Mouse (Mus musculus): ENCODE data around the gene Cyp24a1. TPM values are rescaled to one million over a fixed set of nuclear protein-coding genes. Genes with fewer than 3 reads are reported as not detected.

Cyp24a1 gene
- total and polyA plus RNA-seq, 3 experiments: not detected

DNA sequence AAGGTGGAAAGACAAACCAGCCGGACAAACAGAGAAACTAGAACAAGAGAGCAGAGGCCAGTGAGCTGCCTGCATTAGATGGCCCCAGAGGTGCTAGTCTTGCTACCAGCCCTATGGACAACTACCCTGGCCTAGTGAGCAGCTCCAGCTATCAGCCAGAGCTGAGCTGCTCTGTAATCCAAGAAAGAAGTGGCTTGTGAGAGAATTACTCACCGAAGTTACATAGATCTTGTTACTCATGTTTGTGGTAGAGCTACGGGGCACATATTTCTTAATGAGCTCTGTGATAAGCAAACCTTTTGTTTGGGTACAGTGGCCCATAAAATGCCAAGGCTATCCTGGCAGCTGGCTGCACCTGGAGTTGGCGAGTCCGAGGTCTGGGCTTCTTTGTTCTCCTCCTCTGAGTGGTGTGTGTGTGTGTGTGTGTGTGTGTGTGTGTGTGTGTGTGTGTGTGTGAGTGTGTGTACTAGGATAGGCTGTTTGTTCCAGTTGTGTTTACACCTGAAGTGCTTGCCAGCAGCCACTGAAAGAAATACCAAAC, 50.0 kb downstream of the Cyp24a1 start:
- peaks cover 80% of the 10 kb centered on the region for H3K9me3 ChIP-seq (replicated peaks)
- ATAC-seq (ENCODE audit: extremely low read depth, insufficient number of reproducible peaks, low FRiP score, poor library complexity, severe bottlenecking) (no peak), DNase-seq (ENCODE audit: low spot score) (no peak)
- H3K27me3 ChIP-seq (ENCODE audit: insufficient read depth, low read length): no peaks in the 10 kb centered on the region
- H3K4me3 ChIP-seq (ENCODE audit: low read depth, low read length): no peak overlapping the region
- TF ChIP-seq GATA1 (IDR thresholded peaks at IDR 0.05; ENCODE audit: borderline replicate concordance, low read length) (no peak), CTCF (IDR thresholded peaks at IDR 0.05; ENCODE audit: low read depth, low read length) (no peak), TAL1 (conservative IDR thresholded peaks at IDR 0.05; ENCODE audit: low read depth, low read length) (no peak), GATA2 (IDR thresholded peaks at IDR 0.05; ENCODE audit: borderline replicate concordance, low read depth, low read length) (no peak)
- H3K4me1 ChIP-seq (ENCODE audit: insufficient read depth, low read depth, low read length): no peaks in the 10 kb centered on the region
- no peaks in the 10 kb centered on the region for H3K36me3 ChIP-seq (replicated peaks)

DNA sequence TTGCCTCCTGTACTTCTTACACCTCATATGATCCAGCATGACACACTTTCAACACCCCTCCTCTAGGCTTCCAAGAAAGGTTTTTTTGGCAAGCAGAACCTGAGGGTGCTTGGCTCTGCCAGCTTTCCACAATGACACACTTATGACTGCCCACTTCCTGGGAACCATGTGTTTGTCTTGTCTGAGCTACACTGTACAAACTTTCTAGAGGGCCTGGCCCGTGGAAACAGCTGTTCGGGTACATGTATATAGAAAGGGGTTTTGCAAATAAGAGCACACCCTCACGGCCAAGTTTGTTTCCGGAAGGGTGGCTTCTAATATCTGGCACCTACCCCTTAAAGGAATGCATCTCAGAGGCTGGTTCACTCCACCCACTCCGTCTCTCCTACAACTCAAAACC, 51.1 kb downstream of the Cyp24a1 start:
- Histone ChIP-seq H3K4me3 (ENCODE audit: low read depth, low read length) (no peak overlapping the region), H3K36me3 (replicated peaks) (no peaks in the 10 kb centered on the region), H3K4me1 (ENCODE audit: insufficient read depth, low read depth, low read length) (no peaks in the 10 kb centered on the region), H3K27me3 (ENCODE audit: insufficient read depth, low read length) (no peaks in the 10 kb centered on the region), H3K9me3 (replicated peaks) (peaks cover 80% of the 10 kb centered on the region)
- no peak for ATAC-seq (ENCODE audit: extremely low read depth, insufficient number of reproducible peaks, low FRiP score, poor library complexity, severe bottlenecking)
- DNase-seq (ENCODE audit: low spot score): no peak
- TF ChIP-seq TAL1 (conservative IDR thresholded peaks at IDR 0.05; ENCODE audit: low read depth, low read length) (no peak), CTCF (IDR thresholded peaks at IDR 0.05; ENCODE audit: low read depth, low read length) (no peak), POLR2AphosphoS5 (IDR thresholded peaks at IDR 0.05; ENCODE audit: insufficient replicate concordance, low read depth, low read length) (no peak), GATA2 (IDR thresholded peaks at IDR 0.05; ENCODE audit: borderline replicate concordance, low read depth, low read length) (no peak), GATA1 (IDR thresholded peaks at IDR 0.05; ENCODE audit: borderline replicate concordance, low read length) (no peak)

DNA sequence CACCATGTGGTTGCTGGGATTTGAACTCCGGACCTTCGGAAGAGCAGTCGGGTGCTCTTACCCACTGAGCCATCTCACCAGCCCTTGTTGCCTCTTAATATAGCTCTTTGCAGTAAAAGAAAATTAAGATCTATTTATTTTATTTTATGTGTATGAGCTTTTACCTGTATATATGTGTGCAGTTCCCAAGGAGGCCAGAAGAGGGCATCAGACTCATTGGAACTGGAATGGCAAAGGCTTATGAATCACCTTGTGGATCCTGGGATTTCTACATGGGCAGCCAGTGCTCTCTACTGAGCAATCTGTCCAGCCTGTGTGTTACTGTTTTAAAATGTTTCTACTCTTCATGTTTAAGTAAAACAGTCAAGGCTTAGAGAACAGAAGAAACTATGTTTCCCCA, 54.4 kb downstream of the Cyp24a1 start:
- Histone ChIP-seq H3K4me1 (ENCODE audit: insufficient read depth, low read depth, low read length) (no peaks in the 10 kb centered on the region), H3K36me3 (replicated peaks) (no peaks in the 10 kb centered on the region), H3K4me3 (ENCODE audit: low read depth, low read length) (no peak overlapping the region), H3K27me3 (ENCODE audit: insufficient read depth, low read length) (no peaks in the 10 kb centered on the region), H3K9me3 (replicated peaks) (peaks cover 80% of the 10 kb centered on the region)
- ATAC-seq (ENCODE audit: extremely low read depth, insufficient number of reproducible peaks, low FRiP score, poor library complexity, severe bottlenecking) (no peak), DNase-seq (ENCODE audit: low spot score) (no peak)
- TF ChIP-seq TAL1 (conservative IDR thresholded peaks at IDR 0.05; ENCODE audit: low read depth, low read length) (no peak), POLR2AphosphoS5 (IDR thresholded peaks at IDR 0.05; ENCODE audit: insufficient replicate concordance, low read depth, low read length) (no peak), CTCF (IDR thresholded peaks at IDR 0.05; ENCODE audit: low read depth, low read length) (no peak)

DNA sequence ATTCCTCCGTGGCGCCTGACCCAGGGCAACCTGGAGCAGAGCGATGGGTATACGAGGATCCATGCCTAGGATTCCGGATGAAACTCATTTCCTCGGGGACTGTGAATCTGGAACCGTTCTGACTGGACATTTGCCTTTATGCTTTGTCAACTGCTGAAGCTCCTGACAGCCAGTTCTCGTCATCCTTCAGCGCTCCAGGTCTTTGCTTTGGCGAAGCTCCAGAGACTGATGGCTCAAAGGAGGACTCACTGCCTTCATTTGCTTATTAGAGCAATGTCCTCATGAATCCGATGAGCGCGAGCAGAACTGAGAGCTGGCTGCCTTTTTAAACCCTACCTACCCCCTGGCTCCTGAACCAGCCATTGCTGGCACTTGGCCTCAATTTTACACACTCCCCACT, 58.2 kb downstream of the Cyp24a1 start:
- ATAC-seq (ENCODE audit: extremely low read depth, insufficient number of reproducible peaks, low FRiP score, poor library complexity, severe bottlenecking) (no peak), DNase-seq (ENCODE audit: low spot score) (no peak)
- no peak overlapping the region for H3K4me3 ChIP-seq (ENCODE audit: low read depth, low read length)
- TF ChIP-seq GATA2 (IDR thresholded peaks at IDR 0.05; ENCODE audit: borderline replicate concordance, low read depth, low read length) (no peak), GATA1 (IDR thresholded peaks at IDR 0.05; ENCODE audit: borderline replicate concordance, low read length) (no peak), CTCF (IDR thresholded peaks at IDR 0.05; ENCODE audit: low read depth, low read length) (no peak), POLR2AphosphoS5 (IDR thresholded peaks at IDR 0.05; ENCODE audit: insufficient replicate concordance, low read depth, low read length) (no peak), TAL1 (conservative IDR thresholded peaks at IDR 0.05; ENCODE audit: low read depth, low read length) (no peak)
- H3K4me1 ChIP-seq (ENCODE audit: insufficient read depth, low read depth, low read length): no peaks in the 10 kb centered on the region
- no peaks in the 10 kb centered on the region for H3K27me3 ChIP-seq (ENCODE audit: insufficient read depth, low read length)
- peaks cover 75% of the 10 kb centered on the region for H3K9me3 ChIP-seq (replicated peaks)
- H3K36me3 ChIP-seq (replicated peaks): no peaks in the 10 kb centered on the region

DNA sequence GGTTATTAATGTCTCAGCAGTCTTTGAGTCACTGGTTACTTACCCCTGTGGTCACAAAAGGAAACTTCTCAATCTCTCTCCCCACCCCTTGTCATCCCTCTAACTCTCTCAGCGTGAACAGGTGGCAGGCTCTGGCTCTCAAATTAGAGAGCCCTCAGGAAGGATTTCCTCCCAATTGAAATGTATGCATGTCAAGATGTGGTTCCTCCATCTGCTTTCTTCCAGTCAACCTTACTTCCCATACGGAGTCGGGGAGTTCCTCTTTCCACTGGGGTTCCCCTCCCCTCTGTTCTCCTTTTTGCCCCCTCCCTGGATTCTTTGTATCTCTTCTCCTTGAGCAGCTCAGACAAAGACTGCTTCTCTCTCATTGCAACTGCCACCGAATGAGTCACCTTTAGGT, 60.7 kb downstream of the Cyp24a1 start:
- H3K4me3 ChIP-seq (ENCODE audit: low read depth, low read length): no peak overlapping the region
- H3K9me3 ChIP-seq (replicated peaks): peaks cover 75% of the 10 kb centered on the region
- no peaks in the 10 kb centered on the region for H3K36me3 ChIP-seq (replicated peaks)
- no peaks in the 10 kb centered on the region for H3K27me3 ChIP-seq (ENCODE audit: insufficient read depth, low read length)
- no peak for TF ChIP-seq POLR2AphosphoS5 (IDR thresholded peaks at IDR 0.05; ENCODE audit: insufficient replicate concordance, low read depth, low read length)
- no peak for TF ChIP-seq CTCF (IDR thresholded peaks at IDR 0.05; ENCODE audit: low read depth, low read length)
- no peak for TF ChIP-seq GATA1 (IDR thresholded peaks at IDR 0.05; ENCODE audit: borderline replicate concordance, low read length)
- no peak for TF ChIP-seq TAL1 (conservative IDR thresholded peaks at IDR 0.05; ENCODE audit: low read depth, low read length)
- no peak for TF ChIP-seq GATA2 (IDR thresholded peaks at IDR 0.05; ENCODE audit: borderline replicate concordance, low read depth, low read length)
- DNase-seq (ENCODE audit: low spot score) (no peak), ATAC-seq (ENCODE audit: extremely low read depth, insufficient number of reproducible peaks, low FRiP score, poor library complexity, severe bottlenecking) (no peak)
- no peaks in the 10 kb centered on the region for H3K4me1 ChIP-seq (ENCODE audit: insufficient read depth, low read depth, low read length)

Other genes starting within 250 kb of the Cyp24a1 start
- gene Bcas1, start 69.3 kb downstream of the Cyp24a1 start, total RNA-seq (2014; fragmentation: Nextera tagmentation): not detected in 2 replicates
- 0.06 and 0.55 TPM in 2 replicates for gene Bcas1, start 69.3 kb downstream of the Cyp24a1 start, total RNA-seq (2017)
- not detected in 2 replicates for gene Bcas1, start 69.3 kb downstream of the Cyp24a1 start, polyA plus RNA-seq (2012)
- gene Pfdn4, start 717 bp downstream of the Cyp24a1 start, total RNA-seq (2014; fragmentation: Nextera tagmentation): 41.2 and 42.6 TPM in 2 replicates
- 79.9 and 87.9 TPM in 2 replicates for gene Pfdn4, start 717 bp downstream of the Cyp24a1 start, total RNA-seq (2017)
- gene Pfdn4, start 717 bp downstream of the Cyp24a1 start, polyA plus RNA-seq (2012): 6.1 and 7.5 TPM in 2 replicates
- gene 4930470P17Rik, start 104.9 kb upstream of the Cyp24a1 start, total RNA-seq (2014; fragmentation: Nextera tagmentation): not detected in 2 replicates
- not detected in 2 replicates for gene 4930470P17Rik, start 104.9 kb upstream of the Cyp24a1 start, total RNA-seq (2017)
- not detected in 2 replicates for gene 4930470P17Rik, start 104.9 kb upstream of the Cyp24a1 start, polyA plus RNA-seq (2012)
- not detected in 2 replicates for gene Dok5, start 234.7 kb upstream of the Cyp24a1 start, total RNA-seq (2014; fragmentation: Nextera tagmentation)
- gene Dok5, start 234.7 kb upstream of the Cyp24a1 start, total RNA-seq (2017): 0.06 and 0.11 TPM in 2 replicates
- gene Dok5, start 234.7 kb upstream of the Cyp24a1 start, polyA plus RNA-seq (2012): not detected in 2 replicates